Mouse (Mus musculus) adrenal gland, postnatal 36 days (tissue): Measurements from ENCODE around the gene Rab30. TPM values are rescaled to one million over a fixed set of nuclear protein-coding genes. Genes with fewer than 3 reads are reported as not detected.
A peak's percentile ranks its signal among the peaks of the same experiment; 100 is the strongest.
"Not testable (repeated sequence)": the region's sequence is repeated elsewhere in the genome, so short reads cannot be mapped to it uniquely, and the experiment has no call there.

Experiments used
- DNase-seq, 2 experiments: peaks; one replicate each; pipeline ENCODE4 v3.0.0; 2021; ENCODE audit warnings: mixed read lengths in 1 of 2
- total RNA-seq, 2 experiments: library from RNA; stranded (reverse); gene quantifications; 2 replicates each; pipeline ENCODE4 v1.2.3; 2021

Gene Rab30
- total RNA-seq, 2 experiments from 2014 or later: 3.7 to 6.2 TPM

GRCm38 (mm10) chr7:92750395-92750794 lies 9.0 kb downstream of the Rab30 start:
- DNase-seq: no peak

- DNase-seq: no peak
These were observed 16.7 kb downstream of the Rab30 start for GRCm38 (mm10) chr7:92758067-92758466.

- no peak for DNase-seq
These were observed 19.2 kb downstream of the Rab30 start for GRCm38 (mm10) chr7:92760651-92761050.

GRCm38 (mm10) chr7:92761161-92761560 lies 19.8 kb downstream of the Rab30 start:
- DNase-seq: no peak

GRCm38 (mm10) chr7:92765426-92765825 lies 24.0 kb downstream of the Rab30 start:
- DNase-seq: peak in 1 of 2 experiments; percentile 13

GRCm38 (mm10) chr7:92766096-92767090 lies 25.0 kb downstream of the Rab30 start:
- DNase-seq: no peak

GRCm38 (mm10) chr7:92768116-92768515 lies 26.7 kb downstream of the Rab30 start:
- DNase-seq: not testable (repeated sequence)

GRCm38 (mm10) chr7:92768859-92769258 lies 27.5 kb downstream of the Rab30 start:
- no peak for DNase-seq

GRCm38 (mm10) chr7:92773006-92773405 lies 31.6 kb downstream of the Rab30 start:
- no peak for DNase-seq

GRCm38 (mm10) chr7:92773596-92773995 lies 32.2 kb downstream of the Rab30 start:
- no peak for DNase-seq

- no peak for DNase-seq
These were observed 33.3 kb downstream of the Rab30 start for GRCm38 (mm10) chr7:92774741-92775140.

- DNase-seq: no peak
These were observed 34.3 kb downstream of the Rab30 start for GRCm38 (mm10) chr7:92775703-92776102.

- DNase-seq: no peak
These were observed 35.2 kb downstream of the Rab30 start for GRCm38 (mm10) chr7:92776647-92777046.

GRCm38 (mm10) chr7:92777108-92777973 lies 35.9 kb downstream of the Rab30 start:
- DNase-seq: peak in 1 of 2 experiments; percentile 44

GRCm38 (mm10) chr7:92779058-92779457 lies 37.7 kb downstream of the Rab30 start:
- DNase-seq: no peak

GRCm38 (mm10) chr7:92781361-92781760 lies 40.0 kb downstream of the Rab30 start:
- DNase-seq: no peak

GRCm38 (mm10) chr7:92781948-92782347 lies 40.5 kb downstream of the Rab30 start:
- DNase-seq: no peak

- peak; percentile 17 to 44 for DNase-seq
These were observed 41.1 kb downstream of the Rab30 start for GRCm38 (mm10) chr7:92782511-92782910.

GRCm38 (mm10) chr7:92783166-92783806 lies 41.9 kb downstream of the Rab30 start:
- no peak for DNase-seq

GRCm38 (mm10) chr7:92783914-92784313 lies 42.5 kb downstream of the Rab30 start:
- no peak for DNase-seq

- DNase-seq: peak in 1 of 2 experiments; percentile 9
These were observed 54.3 kb downstream of the Rab30 start for GRCm38 (mm10) chr7:92795749-92796148.

- no peak for DNase-seq
These were observed 55.4 kb downstream of the Rab30 start for GRCm38 (mm10) chr7:92796813-92797212.
